Mouse (Mus musculus) cortical plate, adult 2 months (tissue): ENCODE results near the gene Vwa3b.

Experiments used
- CTCF ChIP-seq: fragments of 200-500 bp; IDR thresholded peaks from 2 replicates; pipeline ENCODE4 v1.5.1; 2011; ENCODE audit warnings: mild to moderate bottlenecking, control low read depth, low read length; ENCODE audit not compliant: insufficient read depth; ENCODE audit errors: extremely low read depth
- POLR2A ChIP-seq: fragments of 200-500 bp; IDR thresholded peaks from 2 replicates; pipeline ENCODE4 v1.6.1; 2011; ENCODE audit warnings: mild to moderate bottlenecking, low read length, control low read depth; ENCODE audit not compliant: insufficient read depth; ENCODE audit errors: extremely low read depth

GRCm38 (mm10) chr1:37113781-37114180 lies 87.4 kb downstream of the Vwa3b start:
- no peak for TF ChIP-seq CTCF
- no peak for TF ChIP-seq POLR2A
